Mouse (Mus musculus): ENCODE measurements at regions not wholly inside any gene's neighbourhood (a gene's known extent, or its start where the extent isn't known, plus 50 kb on each side); places are given as distances from the start of the nearest gene placed in this dataset.
"Not testable (repeated sequence)": the region's sequence is repeated elsewhere in the genome, so short reads cannot be mapped to it uniquely, and the experiment has no call there.

- DNase-seq = no peak
Observed at GRCm38 (mm10) chr9:9342456-9343185, 103.7 kb upstream of the Arhgap42 start.

- DNase-seq = no peak
Observed at GRCm38 (mm10) chr9:9318624-9319023, 79.7 kb upstream of the Arhgap42 start.

- DNase-seq = no peak
Observed at GRCm38 (mm10) chr9:9316021-9316420, 77.1 kb upstream of the Arhgap42 start.

GRCm38 (mm10) chr9:9312274-9312673 is 73.4 kb upstream of the Arhgap42 start:
- DNase-seq = no peak

- DNase-seq = no peak
Observed at GRCm38 (mm10) chr9:9311627-9312265, 72.8 kb upstream of the Arhgap42 start.

GRCm38 (mm10) chr9:9311040-9311583 is 72.2 kb upstream of the Arhgap42 start:
- DNase-seq = not testable (repeated sequence)

- DNase-seq = no peak
Observed at GRCm38 (mm10) chr9:9290767-9291166, 51.9 kb upstream of the Arhgap42 start.

GRCm38 (mm10) chr9:9289570-9289969 is 50.7 kb upstream of the Arhgap42 start:
- DNase-seq = no peak

All from adrenal gland, postnatal 36 days (tissue).